Mouse (Mus musculus) stomach, postnatal 0 days (tissue): Measurements from ENCODE around the gene Gm9945. TPM values are rescaled to one million over a fixed set of nuclear protein-coding genes. Genes with fewer than 3 reads are reported as not detected.
A peak's percentile ranks its signal among the peaks of the same experiment; 100 is the strongest.

Experiments
- ATAC-seq: fragments of 200-750 bp; cut with Nextera tagmentation; 2 replicates; pipeline ENCODE4 v1.8.0; 2017; ENCODE audit not compliant: low FRiP score, low TSS enrichment
- DNase-seq: peaks from one replicate; pipeline ENCODE4 v3.0.0-alpha.2; 2016; ENCODE audit warnings: low spot score
- H3K27ac ChIP-seq: fragments of 300-500 bp; sonication (generic); replicated peaks from 2 replicates; pipeline ENCODE4 v1.5.1; 2014; ENCODE audit warnings: mild to moderate bottlenecking, control low read depth
- H3K27me3 ChIP-seq: fragments of 300-500 bp; sonication (generic); 2 replicates; pipeline ENCODE4 v1.6.1; 2014; ENCODE audit warnings: low read length; ENCODE audit not compliant: control insufficient read depth, insufficient read depth
- H3K36me3 ChIP-seq: fragments of 300-500 bp; sonication (generic); 2 replicates; pipeline ENCODE4 v1.6.1; 2014; ENCODE audit warnings: low read length, mixed read lengths; ENCODE audit not compliant: control insufficient read depth, insufficient read depth
- H3K4me1 ChIP-seq: fragments of 300-500 bp; sonication (generic); replicated peaks from 2 replicates; pipeline ENCODE4 v1.6.1; 2014; ENCODE audit warnings: antibody characterized with exemption; ENCODE audit not compliant: control insufficient read depth, insufficient read depth
- H3K4me2 ChIP-seq: fragments of 300-500 bp; sonication (generic); replicated peaks from 2 replicates; pipeline ENCODE4 v1.6.1; 2014; ENCODE audit warnings: low read depth, mild to moderate bottlenecking, control low read depth, moderate library complexity
- H3K4me3 ChIP-seq: fragments of 300-500 bp; sonication (generic); 2 replicates; pipeline ENCODE4 v1.5.1; 2014; ENCODE audit warnings: low read depth, low read length, control low read depth
- H3K9ac ChIP-seq: fragments of 300-500 bp; sonication (generic); 2 replicates; pipeline ENCODE4 v1.6.1; 2014; ENCODE audit warnings: mild to moderate bottlenecking, low read length, control low read depth, mixed read lengths
- H3K9me3 ChIP-seq: fragments of 300-500 bp; sonication (generic); 2 replicates; pipeline ENCODE4 v1.6.1; 2016; ENCODE audit warnings: low read length; ENCODE audit not compliant: control insufficient read depth
- CTCF ChIP-seq: IDR thresholded peaks from 2 replicates; pipeline ENCODE4 v1.5.1; 2016; ENCODE audit warnings: antibody characterized with exemption, low read depth, mild to moderate bottlenecking, moderate library complexity
- EP300 ChIP-seq: optimal IDR thresholded peaks from 2 replicates; pipeline ENCODE3; 2016; ENCODE audit warnings: antibody characterized with exemption
- WGBS: fragments of 180-500 bp; shearing (Covaris S2); extraction: QIAGEN DNeasy Blood & Tissue Kit; methylation state at CpG from one replicate; pipeline ENCODE4 v1.1.7; 2014; 5-methylcytosine and 5-hydroxymethylcytosine counted together
- polyA plus RNA-seq: library from polyadenylated mRNA; unstranded; fragments of >200 nt; fragmentation: Nextera tagmentation; extraction: Ambion mirVana; gene quantifications from 2 replicates; pipeline ENCODE4 v1.2.1, GENCODE M21; 2015

The Gm9945 gene
- polyA plus RNA-seq, 1 experiment from 2014 or later: not detected

GRCm38 (mm10) chr11:53435504-53435903 lies 44.5 kb upstream of the Gm9945 start:
- H3K4me2 ChIP-seq: no peak overlapping the region
- no peak overlapping the region for H3K9ac ChIP-seq
- H3K4me3 ChIP-seq: no peak overlapping the region
- WGBS: 79% methylated on average over 8 of the region's 8 CpGs
- ATAC-seq (no peak), DNase-seq (no peak)
- H3K27ac ChIP-seq: no peak overlapping the region
- H3K36me3 ChIP-seq: no peaks in the 10 kb centered on the region
- H3K4me1 ChIP-seq: no peaks in the 10 kb centered on the region
- TF ChIP-seq EP300 (no peak), CTCF (no peak)
- H3K9me3 ChIP-seq: no peaks in the 10 kb centered on the region
- H3K27me3 ChIP-seq: no peaks in the 10 kb centered on the region

DNA sequence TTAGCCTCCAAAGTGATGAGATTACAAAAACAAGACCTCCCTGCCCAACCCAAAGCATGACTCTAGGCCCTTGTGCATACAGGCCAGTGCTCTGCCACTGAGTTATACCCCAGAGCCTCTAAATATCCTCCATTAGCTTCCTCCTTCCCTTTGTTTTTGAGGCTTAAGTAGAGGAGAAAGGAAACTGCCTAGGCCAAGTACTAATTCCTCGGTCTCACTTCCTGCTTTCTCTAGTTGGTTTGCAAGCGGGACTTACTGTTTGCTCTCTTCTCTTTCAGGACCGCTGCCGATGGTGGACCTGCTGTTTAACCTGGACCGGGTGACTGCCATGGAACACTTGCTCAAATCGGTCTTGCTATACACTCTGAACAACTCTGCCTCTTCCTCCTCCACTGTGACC lies 43.6 kb upstream of the Gm9945 start:
- no peak for ATAC-seq
- no peak overlapping the region for H3K9ac ChIP-seq
- WGBS: 77% methylated on average over 6 of the region's 6 CpGs

DNA sequence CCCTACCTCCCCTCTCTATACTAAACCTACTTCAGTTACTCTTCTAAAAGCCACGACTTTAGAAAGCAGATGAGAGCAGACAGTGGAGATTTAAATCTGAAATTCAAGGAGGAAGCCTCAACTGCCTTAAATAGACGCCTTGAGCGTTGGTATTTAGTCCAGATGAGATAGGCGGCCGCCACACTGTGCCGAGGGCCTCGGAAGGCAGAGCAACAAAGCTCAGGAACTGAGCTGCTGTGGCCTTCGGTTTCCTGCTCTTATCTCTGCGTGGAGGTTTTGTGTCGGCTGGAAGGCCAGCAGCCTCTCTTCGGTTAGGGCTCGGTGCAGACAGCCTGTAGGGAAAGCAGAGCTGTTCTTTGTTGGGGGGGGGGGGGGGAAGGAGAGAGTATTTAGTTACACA lies 38.0 kb upstream of the Gm9945 start:
- ATAC-seq: 0 out of 2 replicates have a peak, but pooled peaks have one; percentile 28
- DNase-seq: no peak

More for the DNA sequence above, 43.6 kb upstream of the Gm9945 start:
- H3K27ac ChIP-seq: no peak overlapping the region
- H3K4me1 ChIP-seq: no peaks in the 10 kb centered on the region
- DNase-seq: no peak
- H3K9me3 ChIP-seq: no peaks in the 10 kb centered on the region
- TF ChIP-seq EP300: no peak
- no peak for TF ChIP-seq CTCF
- H3K27me3 ChIP-seq: no peaks in the 10 kb centered on the region
- H3K36me3 ChIP-seq: no peaks in the 10 kb centered on the region
- H3K4me2 ChIP-seq: no peak overlapping the region
- no peak overlapping the region for H3K4me3 ChIP-seq

DNA sequence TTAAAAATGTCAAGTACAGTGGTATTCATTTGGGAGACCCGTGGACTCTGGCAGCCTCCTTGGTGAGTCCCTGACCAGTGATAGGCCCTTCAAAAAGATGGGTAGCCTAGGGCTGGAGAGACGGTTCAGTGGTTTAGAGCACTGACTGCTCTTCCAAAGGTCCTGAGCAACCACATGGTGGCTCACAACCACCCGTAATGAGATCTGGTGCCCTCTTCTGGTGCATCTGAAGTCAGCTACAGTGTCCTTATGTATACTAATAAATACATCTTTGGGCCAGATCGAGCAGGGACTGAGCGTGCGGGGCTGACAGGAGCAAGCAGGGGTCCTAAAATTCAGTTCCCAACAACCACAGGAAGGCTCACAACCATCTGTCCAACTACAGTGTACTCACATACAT lies 36.1 kb upstream of the Gm9945 start:
- no peaks in the 10 kb centered on the region for H3K4me1 ChIP-seq
- H3K9ac ChIP-seq: no peak overlapping the region
- TF ChIP-seq CTCF (peak; percentile 75), EP300 (no peak)
- H3K4me2 ChIP-seq: no peak overlapping the region
- H3K27me3 ChIP-seq: no peaks in the 10 kb centered on the region
- DNase-seq (no peak), ATAC-seq (0 out of 2 replicates have a peak, but pooled peaks have one; percentile 19)
- H3K9me3 ChIP-seq: no peaks in the 10 kb centered on the region
- no peaks in the 10 kb centered on the region for H3K36me3 ChIP-seq
- WGBS: 36% methylated on average over 6 of the region's 6 CpGs
- H3K4me3 ChIP-seq: no peak overlapping the region
- no peak overlapping the region for H3K27ac ChIP-seq

More for the DNA sequence above, 38.0 kb upstream of the Gm9945 start:
- no peaks in the 10 kb centered on the region for H3K9me3 ChIP-seq
- WGBS: 32% methylated on average over 12 of the region's 12 CpGs
- no peaks in the 10 kb centered on the region for H3K36me3 ChIP-seq
- H3K4me2 ChIP-seq: no peak overlapping the region
- H3K4me3 ChIP-seq: no peak overlapping the region
- H3K27me3 ChIP-seq: no peaks in the 10 kb centered on the region
- no peak for TF ChIP-seq EP300
- TF ChIP-seq CTCF: no peak
- H3K4me1 ChIP-seq: no peaks in the 10 kb centered on the region
- no peak overlapping the region for H3K9ac ChIP-seq
- H3K27ac ChIP-seq: no peak overlapping the region

GRCm38 (mm10) chr11:53445562-53445961 lies 34.4 kb upstream of the Gm9945 start:
- Histone ChIP-seq H3K36me3 (no peaks in the 10 kb centered on the region), H3K4me3 (no peak overlapping the region), H3K9me3 (no peaks in the 10 kb centered on the region), H3K9ac (no peak overlapping the region), H3K4me1 (no peaks in the 10 kb centered on the region), H3K27me3 (no peaks in the 10 kb centered on the region), H3K27ac (no peak overlapping the region), H3K4me2 (no peak overlapping the region)
- TF ChIP-seq CTCF: no peak
- TF ChIP-seq EP300: no peak
- no peak for ATAC-seq
- 58% methylated on average over 13 of the region's 13 CpGs for WGBS
- DNase-seq: no peak

GRCm38 (mm10) chr11:53446183-53446582 lies 33.8 kb upstream of the Gm9945 start:
- H3K4me1 ChIP-seq: no peaks in the 10 kb centered on the region
- H3K9me3 ChIP-seq: no peaks in the 10 kb centered on the region
- no peak overlapping the region for H3K9ac ChIP-seq
- H3K4me2 ChIP-seq: no peak overlapping the region
- H3K27ac ChIP-seq: no peak overlapping the region
- no peak overlapping the region for H3K4me3 ChIP-seq
- 61% methylated on average over 13 of the region's 13 CpGs for WGBS
- DNase-seq: no peak
- TF ChIP-seq CTCF (no peak), EP300 (no peak)
- no peak for ATAC-seq
- H3K36me3 ChIP-seq: no peaks in the 10 kb centered on the region
- H3K27me3 ChIP-seq: no peaks in the 10 kb centered on the region
